Mouse (Mus musculus): ENCODE data around the gene Tns1. TPM values are rescaled to one million over a fixed set of nuclear protein-coding genes. Genes with fewer than 3 reads are reported as not detected.

The Tns1 gene
- total RNA-seq, 2 experiments from 2014 or later, result 20.0 to 20.5 TPM

- no peak for ATAC-seq (replicated peaks; ENCODE audit: low FRiP score, poor library complexity, severe bottlenecking)
Measured at GRCm38 (mm10) chr1:74024452-74025190, 99.6 kb downstream of the Tns1 start.

GRCm38 (mm10) chr1:74022998-74023397 lies 101.3 kb downstream of the Tns1 start:
- ATAC-seq (replicated peaks; ENCODE audit: low FRiP score, poor library complexity, severe bottlenecking), result no peak

GRCm38 (mm10) chr1:74022536-74022935 lies 101.7 kb downstream of the Tns1 start:
- ATAC-seq (replicated peaks; ENCODE audit: low FRiP score, poor library complexity, severe bottlenecking), result no peak

GRCm38 (mm10) chr1:74020235-74020634 lies 104.0 kb downstream of the Tns1 start:
- ATAC-seq (replicated peaks; ENCODE audit: low FRiP score, poor library complexity, severe bottlenecking), result no peak

- ATAC-seq (replicated peaks; ENCODE audit: low FRiP score, poor library complexity, severe bottlenecking), result no peak
Measured at GRCm38 (mm10) chr1:74017399-74018172, 106.7 kb downstream of the Tns1 start.

GRCm38 (mm10) chr1:74016618-74017017 lies 107.6 kb downstream of the Tns1 start:
- ATAC-seq (replicated peaks; ENCODE audit: low FRiP score, poor library complexity, severe bottlenecking), result no peak

GRCm38 (mm10) chr1:74015513-74016234 lies 108.6 kb downstream of the Tns1 start:
- no peak for ATAC-seq (replicated peaks; ENCODE audit: low FRiP score, poor library complexity, severe bottlenecking)

- no peak for ATAC-seq (replicated peaks; ENCODE audit: low FRiP score, poor library complexity, severe bottlenecking)
Measured at GRCm38 (mm10) chr1:74014538-74015327, 109.5 kb downstream of the Tns1 start.

- ATAC-seq (replicated peaks; ENCODE audit: low FRiP score, poor library complexity, severe bottlenecking), result no peak
Measured at GRCm38 (mm10) chr1:74013296-74014031, 110.8 kb downstream of the Tns1 start.

GRCm38 (mm10) chr1:74012706-74013105 lies 111.5 kb downstream of the Tns1 start:
- ATAC-seq (replicated peaks; ENCODE audit: low FRiP score, poor library complexity, severe bottlenecking), result no peak

GRCm38 (mm10) chr1:74009495-74009894 lies 114.8 kb downstream of the Tns1 start:
- no peak for ATAC-seq (replicated peaks; ENCODE audit: low FRiP score, poor library complexity, severe bottlenecking)

GRCm38 (mm10) chr1:74008966-74009365 lies 115.3 kb downstream of the Tns1 start:
- no peak for ATAC-seq (replicated peaks; ENCODE audit: low FRiP score, poor library complexity, severe bottlenecking)

- ATAC-seq (replicated peaks; ENCODE audit: low FRiP score, poor library complexity, severe bottlenecking), result no peak
Measured at GRCm38 (mm10) chr1:74008498-74008897, 115.8 kb downstream of the Tns1 start.

GRCm38 (mm10) chr1:74007398-74008050 lies 116.7 kb downstream of the Tns1 start:
- no peak for ATAC-seq (replicated peaks; ENCODE audit: low FRiP score, poor library complexity, severe bottlenecking)

- no peak for ATAC-seq (replicated peaks; ENCODE audit: low FRiP score, poor library complexity, severe bottlenecking)
Measured at GRCm38 (mm10) chr1:74005020-74005419, 119.2 kb downstream of the Tns1 start.

GRCm38 (mm10) chr1:74003723-74004122 lies 120.5 kb downstream of the Tns1 start:
- no peak for ATAC-seq (replicated peaks; ENCODE audit: low FRiP score, poor library complexity, severe bottlenecking)

- peak; percentile 88 for ATAC-seq (replicated peaks; ENCODE audit: low FRiP score, poor library complexity, severe bottlenecking)
Measured at GRCm38 (mm10) chr1:74001449-74001820, 122.8 kb downstream of the Tns1 start.

GRCm38 (mm10) chr1:74000810-74001448 lies 123.3 kb downstream of the Tns1 start:
- ATAC-seq (replicated peaks; ENCODE audit: low FRiP score, poor library complexity, severe bottlenecking), result peak; percentile 15; the same call in 1 of the 2 replicates
